Mouse (Mus musculus): ENCODE measurements around the gene Ankrd50.

The Ankrd50 gene

DNA sequence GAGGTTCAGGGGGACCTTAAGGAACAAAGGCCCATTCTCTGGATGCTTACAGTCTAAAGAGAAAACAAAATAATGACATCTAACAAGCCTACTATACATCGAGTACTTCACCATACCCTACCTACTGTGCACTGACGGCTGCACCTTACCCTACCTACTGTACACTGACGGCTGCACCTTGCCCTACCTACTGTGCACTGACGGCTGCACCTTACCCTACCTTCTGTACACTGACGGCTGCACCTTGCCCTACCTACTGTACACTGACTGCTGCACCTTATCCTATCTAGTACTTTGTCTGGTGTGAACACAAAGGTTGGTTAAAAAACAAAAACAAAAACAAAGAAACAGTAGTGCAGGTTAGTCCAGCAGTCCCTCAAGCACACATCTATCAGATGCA lies 18.5 kb downstream of the Ankrd50 start:
- DNase-seq (ENCODE audit: low spot score): no peak

DNA sequence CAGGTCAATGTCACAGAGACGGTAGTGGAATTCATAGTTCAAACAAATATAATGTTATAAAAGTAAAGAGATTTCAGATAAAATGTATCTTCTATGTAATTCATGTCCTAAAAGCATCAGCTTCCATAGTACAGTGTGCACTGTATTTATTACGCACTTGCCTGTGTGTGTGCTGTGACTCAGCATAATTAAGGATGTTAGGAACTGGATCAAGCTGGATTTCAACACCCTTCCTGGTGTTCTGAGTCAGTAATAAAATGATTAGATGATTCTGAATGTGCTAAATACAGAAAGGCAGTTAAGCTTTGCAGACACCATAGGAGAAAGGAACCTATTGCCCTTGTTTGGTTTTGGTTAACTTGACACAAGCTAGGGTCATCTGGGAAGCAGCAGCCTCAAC lies 21.5 kb downstream of the Ankrd50 start:
- no peak for DNase-seq (ENCODE audit: low spot score)

- no peak for DNase-seq (ENCODE audit: low spot score)
These were observed 22.9 kb downstream of the Ankrd50 start for GRCm38 (mm10) chr3:38461742-38462141.

GRCm38 (mm10) chr3:38460250-38460624 lies 24.4 kb downstream of the Ankrd50 start:
- no peak for DNase-seq (ENCODE audit: low spot score)

GRCm38 (mm10) chr3:38459507-38460249 lies 25.0 kb downstream of the Ankrd50 start:
- DNase-seq (ENCODE audit: low spot score): no peak

- DNase-seq (ENCODE audit: low spot score): no peak
These were observed 27.6 kb downstream of the Ankrd50 start for GRCm38 (mm10) chr3:38457041-38457440.

- no peak for DNase-seq (ENCODE audit: low spot score)
These were observed 32.4 kb downstream of the Ankrd50 start for GRCm38 (mm10) chr3:38452199-38452598.

GRCm38 (mm10) chr3:38446586-38446985 lies 38.1 kb downstream of the Ankrd50 start:
- DNase-seq (ENCODE audit: low spot score): no peak

DNA sequence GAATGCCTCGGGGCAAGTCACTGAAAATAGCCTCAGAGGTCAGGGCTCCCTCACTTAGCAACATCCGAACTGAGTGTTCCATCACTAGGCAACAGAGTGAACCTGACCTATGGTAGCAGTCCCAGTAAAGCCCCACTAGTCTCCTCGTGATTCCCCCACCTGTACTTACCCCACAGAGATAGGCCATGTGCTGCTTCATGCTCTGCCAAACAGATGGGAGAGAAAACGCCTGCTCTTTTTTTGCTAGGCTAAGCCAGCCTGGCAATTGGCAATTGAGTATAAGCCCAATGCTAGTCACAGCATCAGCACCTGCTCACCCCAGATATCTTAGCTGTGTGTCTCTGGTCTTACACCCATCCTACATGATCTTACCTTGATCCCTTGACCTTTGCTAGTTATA lies 40.8 kb downstream of the Ankrd50 start:
- no peak for DNase-seq (ENCODE audit: low spot score)

DNA sequence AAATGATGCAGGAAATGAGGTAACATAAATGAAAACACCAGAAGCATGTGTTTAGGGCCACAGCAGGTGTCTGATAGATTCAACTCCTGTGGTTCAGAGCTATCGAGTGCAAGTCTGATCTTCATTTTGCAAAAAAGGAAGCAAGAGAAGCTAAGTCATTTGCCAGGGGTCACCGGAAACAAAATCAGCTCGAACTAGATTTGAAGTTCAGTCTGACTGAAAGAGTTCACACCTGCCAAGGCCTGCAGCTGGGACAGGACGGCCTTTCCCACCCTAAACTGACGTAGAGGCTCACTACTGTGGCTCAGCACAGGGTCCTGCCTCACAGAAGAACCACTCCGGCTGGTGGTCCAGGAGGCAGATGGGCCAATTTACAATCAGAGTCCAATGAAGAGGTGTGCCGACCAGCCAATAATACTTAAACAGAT lies 44.1 kb downstream of the Ankrd50 start:
- DNase-seq (ENCODE audit: low spot score): no peak

GRCm38 (mm10) chr3:38436596-38436995 lies 48.0 kb downstream of the Ankrd50 start:
- DNase-seq (ENCODE audit: low spot score): no peak

DNA sequence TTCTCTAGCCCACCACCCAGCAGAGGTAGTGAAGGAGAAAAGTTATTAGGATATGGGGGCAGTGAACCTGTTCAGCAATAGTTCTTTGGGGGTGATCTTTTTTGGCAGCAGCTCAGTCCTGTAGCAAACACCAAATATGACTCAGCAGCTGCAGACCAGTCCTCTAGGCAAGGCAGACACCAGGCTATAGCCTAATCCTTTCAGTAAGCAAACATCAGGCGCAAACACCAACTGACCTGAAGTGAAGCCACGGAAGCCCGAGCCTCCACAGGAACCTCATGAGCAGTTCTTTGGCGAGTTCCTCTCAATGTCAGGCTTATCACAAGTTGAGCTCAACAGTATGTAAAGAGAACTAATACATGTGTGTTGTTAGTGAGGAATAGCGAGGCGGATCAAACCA lies 48.8 kb downstream of the Ankrd50 start:
- no peak for DNase-seq (ENCODE audit: low spot score)

- no peak for DNase-seq (ENCODE audit: low spot score)
These were observed 50.2 kb downstream of the Ankrd50 start for GRCm38 (mm10) chr3:38434486-38434885.

GRCm38 (mm10) chr3:38433495-38434464 lies 50.9 kb downstream of the Ankrd50 start:
- no peak for DNase-seq (ENCODE audit: low spot score)

DNA sequence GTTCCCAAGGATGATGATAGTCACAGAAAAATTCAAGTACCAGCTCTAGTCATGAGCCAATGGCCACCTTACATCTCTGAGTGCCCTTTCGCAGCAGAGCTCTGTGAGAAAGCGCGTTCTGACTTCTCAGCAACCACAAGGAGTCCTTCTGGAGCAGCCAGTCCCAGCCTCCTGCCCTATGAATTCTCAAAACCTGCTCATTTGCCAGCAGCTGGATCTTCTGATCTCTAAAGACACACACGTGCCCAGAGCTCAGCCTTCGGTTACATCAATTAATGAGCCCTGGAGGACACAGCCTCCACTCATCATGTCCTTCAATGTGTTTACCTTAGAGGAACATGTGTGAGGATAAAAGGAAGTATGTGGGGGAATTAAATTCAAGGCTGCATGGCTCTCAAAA lies 53.2 kb downstream of the Ankrd50 start:
- DNase-seq (ENCODE audit: low spot score): no peak

DNA sequence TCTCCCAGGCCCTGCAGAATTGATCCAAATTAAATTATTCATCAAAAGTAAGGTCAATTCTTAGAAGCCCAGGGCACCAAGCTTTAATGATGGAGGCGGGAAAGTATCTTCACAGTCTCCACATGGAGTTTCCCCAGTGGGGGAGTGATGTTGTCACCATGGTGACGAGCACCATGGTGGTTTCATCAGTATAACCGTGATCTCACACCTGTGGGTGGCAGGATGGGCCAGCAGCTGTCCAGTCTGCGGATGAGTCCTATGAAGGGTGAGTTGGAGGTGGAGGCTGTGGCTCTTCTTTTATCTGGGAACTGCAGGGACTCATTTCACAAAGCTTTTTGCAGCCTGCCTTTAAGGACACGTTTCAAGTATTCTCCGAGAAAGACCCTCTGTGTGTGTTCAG lies 53.6 kb downstream of the Ankrd50 start:
- DNase-seq (ENCODE audit: low spot score): no peak

DNA sequence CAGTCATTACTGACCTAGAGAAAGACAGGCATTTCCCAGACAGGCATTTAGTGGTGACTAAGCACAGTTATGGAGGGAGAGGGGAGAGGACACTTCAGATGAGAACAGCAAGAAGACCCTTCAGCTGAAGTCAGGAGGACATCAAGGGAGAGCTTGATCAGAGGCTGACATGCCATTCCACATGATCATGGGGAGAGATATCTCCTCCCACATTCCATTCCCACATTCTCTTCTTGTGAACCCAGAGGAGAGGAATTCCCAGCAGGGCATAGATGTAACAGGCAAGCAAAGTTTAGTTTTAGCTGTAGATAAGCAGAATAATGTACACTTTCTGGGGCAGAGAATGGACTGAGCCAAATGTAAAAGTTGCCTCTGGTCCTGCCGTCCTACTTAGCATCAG lies 57.4 kb downstream of the Ankrd50 start:
- no peak for DNase-seq (ENCODE audit: low spot score)

DNA sequence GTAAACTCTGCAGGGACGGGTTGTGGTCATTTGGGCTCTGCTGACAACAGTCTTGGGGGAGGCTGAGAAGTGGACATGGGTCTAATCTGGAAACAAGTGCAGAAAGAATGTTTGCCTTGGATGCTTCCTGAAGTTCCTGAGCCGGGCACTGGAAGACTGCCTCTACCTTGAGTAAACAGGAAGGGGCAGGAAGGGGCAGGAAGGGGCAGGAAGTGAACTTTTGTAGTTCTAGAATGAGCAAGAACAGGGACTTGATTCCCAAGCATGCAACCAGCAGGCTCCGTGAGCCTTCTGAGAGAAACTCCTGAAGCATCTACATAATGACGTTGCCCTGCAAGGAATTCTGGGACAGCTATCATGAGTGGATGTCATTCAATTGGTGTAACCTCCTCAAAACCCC lies 60.7 kb downstream of the Ankrd50 start:
- DNase-seq (ENCODE audit: low spot score): no peak

DNA sequence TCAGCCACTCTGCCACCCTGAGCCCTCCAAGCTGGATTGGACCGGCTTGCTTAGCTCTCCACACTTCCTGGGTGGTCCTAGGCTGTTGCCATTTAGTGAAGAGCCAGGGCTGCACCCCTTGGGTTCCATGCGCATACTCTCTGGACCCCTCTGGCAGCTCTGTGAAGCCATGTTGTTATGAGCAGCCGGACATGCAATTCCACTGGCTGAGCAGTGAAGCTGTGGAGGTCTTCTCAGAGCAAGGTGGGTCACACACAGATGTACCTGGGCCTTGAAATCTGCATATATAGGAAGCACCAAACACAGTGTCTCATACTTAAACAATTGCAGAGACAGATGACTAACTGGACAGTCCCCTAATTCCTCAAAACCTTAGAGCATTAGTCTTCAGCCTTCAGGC lies 64.7 kb downstream of the Ankrd50 start:
- no peak for DNase-seq (ENCODE audit: low spot score)

GRCm38 (mm10) chr3:38415292-38415930 lies 69.2 kb downstream of the Ankrd50 start:
- DNase-seq (ENCODE audit: low spot score): no peak

Data from c-Kit-positive CD71-positive TER-119-positive erythroid progenitor cells, embryonic 14.5 days (primary cell).